Mouse (Mus musculus): Measurements from ENCODE around the gene Olfr1170. TPM values are rescaled to one million over a fixed set of nuclear protein-coding genes. Genes with fewer than 3 reads are reported as not detected.

Olfr1170 gene
- total RNA-seq (2014; rRNA removed) = not detected in 2 replicates
- polyA plus RNA-seq (2015; fragmentation: Nextera tagmentation; extraction: Ambion mirVana) = not detected in 2 replicates

DNA sequence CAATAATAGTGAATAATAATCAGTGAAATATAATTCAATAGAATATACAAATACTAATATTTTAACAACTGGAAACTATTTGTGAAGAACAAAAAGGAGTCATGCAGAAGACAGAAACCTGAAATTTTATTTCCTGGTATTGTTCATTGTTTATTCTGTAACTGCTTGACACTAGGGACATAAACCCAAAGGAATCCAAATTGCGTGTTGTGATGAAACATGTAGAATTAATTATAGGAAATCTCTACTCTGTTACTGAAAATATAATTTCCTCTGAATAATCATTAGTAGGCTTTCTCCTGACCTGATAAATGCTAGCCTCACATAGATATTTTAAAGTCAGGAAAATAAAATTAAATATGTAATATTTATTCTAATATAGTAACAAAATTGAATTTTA lies at the start of gene Olfr1170:
Olfr1170 (minus strand) TSS at position 101 of the 400 bp plus-strand sequence.
- no peak for DNase-seq (ENCODE audit: low spot score)
- 81% methylated on average over 1 of the region's 1 CpGs for WGBS
- no peak within 1 kb of the TSS for H3K4me3 ChIP-seq (ENCODE audit: low read length)
- no peak within 1 kb of the TSS for H3K4me2 ChIP-seq (ENCODE audit: low read depth, low read length)
- H3K27ac ChIP-seq = no peak within 1 kb of the TSS
- no peak for TF ChIP-seq CTCF (IDR thresholded peaks at IDR 0.05; ENCODE audit: low read depth)
- H3K4me1 ChIP-seq (ENCODE audit: insufficient read depth, low read length) = no peaks in the 10 kb centered on the region
- no peak within 1 kb of the TSS for H3K9ac ChIP-seq (replicated peaks; ENCODE audit: low read length)
- H3K36me3 ChIP-seq (ENCODE audit: insufficient read depth, low read length) = no peaks in the 10 kb centered on the region
- no peak for ATAC-seq
- no peaks in the 10 kb centered on the region for H3K27me3 ChIP-seq (ENCODE audit: insufficient read depth, low read length)
- H3K9me3 ChIP-seq (ENCODE audit: low read length) = no peaks in the 10 kb centered on the region

DNA sequence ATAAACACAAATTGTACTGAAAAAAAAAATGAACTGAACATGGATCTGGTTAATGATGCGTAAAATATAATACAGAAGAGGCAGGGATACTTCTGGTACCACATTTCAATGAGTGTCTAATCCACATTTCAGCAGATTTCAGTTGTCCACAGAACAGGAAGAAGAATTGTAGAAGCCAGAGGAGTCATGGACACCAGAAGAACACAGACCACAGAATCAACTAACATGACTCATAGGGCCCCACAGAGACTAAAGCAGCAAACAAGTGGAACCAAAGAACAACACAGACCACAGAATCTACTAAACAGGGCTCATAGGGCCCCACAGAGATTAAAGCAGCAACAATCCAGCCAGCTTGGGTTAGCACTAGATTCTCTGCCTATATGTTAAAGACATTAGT lies 7.3 kb downstream of the Olfr1170 start:
- no peak overlapping the region for H3K4me3 ChIP-seq (ENCODE audit: low read length)
- no peaks in the 10 kb centered on the region for H3K27me3 ChIP-seq (ENCODE audit: insufficient read depth, low read length)
- no peak for TF ChIP-seq CTCF (IDR thresholded peaks at IDR 0.05; ENCODE audit: low read depth)
- no peak overlapping the region for H3K4me2 ChIP-seq (ENCODE audit: low read depth, low read length)
- H3K9me3 ChIP-seq (ENCODE audit: low read length) = no peaks in the 10 kb centered on the region
- no peak overlapping the region for H3K27ac ChIP-seq
- WGBS = 92% methylated on average over 1 of the region's 1 CpGs
- no peak for ATAC-seq
- H3K36me3 ChIP-seq (ENCODE audit: insufficient read depth, low read length) = no peaks in the 10 kb centered on the region
- H3K4me1 ChIP-seq (ENCODE audit: insufficient read depth, low read length) = no peaks in the 10 kb centered on the region
- DNase-seq (ENCODE audit: low spot score) = no peak
- H3K9ac ChIP-seq (replicated peaks; ENCODE audit: low read length) = no peak overlapping the region

GRCm38 (mm10) chr2:88181580-88181979 lies 46.6 kb downstream of the Olfr1170 start, which contains the start of gene Olfr1168:
Gene Olfr1168 (plus strand): TSS chr2:88181880.
- Histone ChIP-seq H3K4me1 (ENCODE audit: insufficient read depth, low read length) (no peaks in the 10 kb centered on the region), H3K9ac (replicated peaks; ENCODE audit: low read length) (no peak within 1 kb of the TSS), H3K36me3 (ENCODE audit: insufficient read depth, low read length) (no peaks in the 10 kb centered on the region), H3K27me3 (ENCODE audit: insufficient read depth, low read length) (no peaks in the 10 kb centered on the region), H3K4me2 (ENCODE audit: low read depth, low read length) (no peak within 1 kb of the TSS), H3K9me3 (ENCODE audit: low read length) (no peaks in the 10 kb centered on the region), H3K4me3 (ENCODE audit: low read length) (no peak within 1 kb of the TSS), H3K27ac (no peak within 1 kb of the TSS)
- DNase-seq (ENCODE audit: low spot score) (no peak), ATAC-seq (no peak)
- 89% methylated on average over 2 of the region's 2 CpGs for WGBS
- TF ChIP-seq CTCF (IDR thresholded peaks at IDR 0.05; ENCODE audit: low read depth) = no peak

Other genes starting within 250 kb of the Olfr1170 start
- gene Olfr1158, start 238.2 kb downstream of the Olfr1170 start, total RNA-seq (2014; rRNA removed) = not detected in 2 replicates
- gene Olfr1158, start 238.2 kb downstream of the Olfr1170 start, polyA plus RNA-seq (2015; fragmentation: Nextera tagmentation; extraction: Ambion mirVana) = not detected in 2 replicates
- gene Olfr1160, start 220.1 kb downstream of the Olfr1170 start, total RNA-seq (2014; rRNA removed) = not detected in 2 replicates
- not detected in 2 replicates for gene Olfr1160, start 220.1 kb downstream of the Olfr1170 start, polyA plus RNA-seq (2015; fragmentation: Nextera tagmentation; extraction: Ambion mirVana)
- not detected in 2 replicates for gene Olfr1161, start 205.6 kb downstream of the Olfr1170 start, total RNA-seq (2014; rRNA removed)
- gene Olfr1161, start 205.6 kb downstream of the Olfr1170 start, polyA plus RNA-seq (2015; fragmentation: Nextera tagmentation; extraction: Ambion mirVana) = not detected in 2 replicates
- gene Olfr73, start 190.6 kb downstream of the Olfr1170 start, total RNA-seq (2014; rRNA removed) = not detected in 2 replicates
- gene Olfr73, start 190.6 kb downstream of the Olfr1170 start, polyA plus RNA-seq (2015; fragmentation: Nextera tagmentation; extraction: Ambion mirVana) = not detected in 2 replicates
- not detected in 2 replicates for gene Olfr1162, start 177.2 kb downstream of the Olfr1170 start, total RNA-seq (2014; rRNA removed)
- gene Olfr1162, start 177.2 kb downstream of the Olfr1170 start, polyA plus RNA-seq (2015; fragmentation: Nextera tagmentation; extraction: Ambion mirVana) = not detected in 2 replicates
- gene Olfr1163, start 156.5 kb downstream of the Olfr1170 start, total RNA-seq (2014; rRNA removed) = not detected in 2 replicates
- gene Olfr1163, start 156.5 kb downstream of the Olfr1170 start, polyA plus RNA-seq (2015; fragmentation: Nextera tagmentation; extraction: Ambion mirVana) = not detected in 2 replicates
- not detected in 2 replicates for gene Olfr1164, start 134.4 kb downstream of the Olfr1170 start, total RNA-seq (2014; rRNA removed)
- not detected in 2 replicates for gene Olfr1164, start 134.4 kb downstream of the Olfr1170 start, polyA plus RNA-seq (2015; fragmentation: Nextera tagmentation; extraction: Ambion mirVana)
- gene Olfr1166, start 100.1 kb downstream of the Olfr1170 start, total RNA-seq (2014; rRNA removed) = not detected in 2 replicates
- gene Olfr1166, start 100.1 kb downstream of the Olfr1170 start, polyA plus RNA-seq (2015; fragmentation: Nextera tagmentation; extraction: Ambion mirVana) = not detected in 2 replicates
- not detected in 2 replicates for gene Olfr1167, start 73.1 kb downstream of the Olfr1170 start, total RNA-seq (2014; rRNA removed)
- gene Olfr1167, start 73.1 kb downstream of the Olfr1170 start, polyA plus RNA-seq (2015; fragmentation: Nextera tagmentation; extraction: Ambion mirVana) = not detected in 2 replicates
- not detected in 2 replicates for gene Olfr1168, start 46.5 kb downstream of the Olfr1170 start, total RNA-seq (2014; rRNA removed)
- gene Olfr1168, start 46.5 kb downstream of the Olfr1170 start, polyA plus RNA-seq (2015; fragmentation: Nextera tagmentation; extraction: Ambion mirVana) = not detected in 2 replicates
- gene Olfr1173, start 51.5 kb upstream of the Olfr1170 start, total RNA-seq (2014; rRNA removed) = not detected in 2 replicates
- gene Olfr1173, start 51.5 kb upstream of the Olfr1170 start, polyA plus RNA-seq (2015; fragmentation: Nextera tagmentation; extraction: Ambion mirVana) = not detected in 2 replicates
- not detected in 2 replicates for gene Olfr1174-ps, start 86.8 kb upstream of the Olfr1170 start, total RNA-seq (2014; rRNA removed)
- not detected in 2 replicates for gene Olfr1174-ps, start 86.8 kb upstream of the Olfr1170 start, polyA plus RNA-seq (2015; fragmentation: Nextera tagmentation; extraction: Ambion mirVana)
- gene Olfr1175-ps, start 98.9 kb upstream of the Olfr1170 start, total RNA-seq (2014; rRNA removed) = not detected in 2 replicates
- gene Olfr1175-ps, start 98.9 kb upstream of the Olfr1170 start, polyA plus RNA-seq (2015; fragmentation: Nextera tagmentation; extraction: Ambion mirVana) = not detected in 2 replicates
- gene Olfr1176, start 108.4 kb upstream of the Olfr1170 start, total RNA-seq (2014; rRNA removed) = not detected in 2 replicates
- gene Olfr1176, start 108.4 kb upstream of the Olfr1170 start, polyA plus RNA-seq (2015; fragmentation: Nextera tagmentation; extraction: Ambion mirVana) = not detected in 2 replicates
- not detected in 2 replicates for gene Olfr1177-ps, start 118.2 kb upstream of the Olfr1170 start, total RNA-seq (2014; rRNA removed)
- gene Olfr1177-ps, start 118.2 kb upstream of the Olfr1170 start, polyA plus RNA-seq (2015; fragmentation: Nextera tagmentation; extraction: Ambion mirVana) = not detected in 2 replicates
- not detected in 2 replicates for gene Olfr1178, start 158.7 kb upstream of the Olfr1170 start, total RNA-seq (2014; rRNA removed)
- not detected in 2 replicates for gene Olfr1178, start 158.7 kb upstream of the Olfr1170 start, polyA plus RNA-seq (2015; fragmentation: Nextera tagmentation; extraction: Ambion mirVana)
- not detected in 2 replicates for gene Olfr1179, start 178.1 kb upstream of the Olfr1170 start, total RNA-seq (2014; rRNA removed)
- not detected in 2 replicates for gene Olfr1179, start 178.1 kb upstream of the Olfr1170 start, polyA plus RNA-seq (2015; fragmentation: Nextera tagmentation; extraction: Ambion mirVana)
- gene Olfr1180, start 190.8 kb upstream of the Olfr1170 start, total RNA-seq (2014; rRNA removed) = not detected in 2 replicates
- not detected in 2 replicates for gene Olfr1180, start 190.8 kb upstream of the Olfr1170 start, polyA plus RNA-seq (2015; fragmentation: Nextera tagmentation; extraction: Ambion mirVana)
- gene Olfr1181, start 197.8 kb upstream of the Olfr1170 start, total RNA-seq (2014; rRNA removed) = not detected in 2 replicates
- not detected in 2 replicates for gene Olfr1181, start 197.8 kb upstream of the Olfr1170 start, polyA plus RNA-seq (2015; fragmentation: Nextera tagmentation; extraction: Ambion mirVana)
- gene Gm13757, start 220.8 kb upstream of the Olfr1170 start, total RNA-seq (2014; rRNA removed) = not detected in 2 replicates
- not detected in 2 replicates for gene Gm13757, start 220.8 kb upstream of the Olfr1170 start, polyA plus RNA-seq (2015; fragmentation: Nextera tagmentation; extraction: Ambion mirVana)
- gene Olfr1183, start 226.5 kb upstream of the Olfr1170 start, total RNA-seq (2014; rRNA removed) = not detected in 2 replicates
- not detected in 2 replicates for gene Olfr1183, start 226.5 kb upstream of the Olfr1170 start, polyA plus RNA-seq (2015; fragmentation: Nextera tagmentation; extraction: Ambion mirVana)